Mouse (Mus musculus): ENCODE measurements around the gene Zan.

Gene Zan

DNA sequence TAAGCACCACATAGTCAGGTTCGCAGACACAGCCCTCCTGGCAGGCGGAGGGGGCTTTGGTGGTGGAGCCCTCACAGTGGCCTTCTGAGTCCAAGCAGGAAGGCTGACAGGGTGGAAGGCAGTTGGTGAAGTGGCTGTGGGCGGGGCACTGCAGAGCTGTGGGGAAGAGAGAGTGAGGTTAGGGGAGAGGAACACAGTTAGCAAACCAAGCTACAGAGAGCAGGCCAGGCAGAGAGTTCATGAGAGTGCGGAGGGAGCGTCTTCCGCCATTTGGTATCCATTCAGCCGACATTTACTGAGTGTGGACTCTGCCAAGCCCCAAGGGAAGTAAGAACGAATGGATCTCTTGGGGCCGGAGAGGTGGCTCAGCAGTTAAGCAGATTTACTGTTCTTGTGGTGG, 57.8 kb downstream of the Zan start:
- DNase-seq (ENCODE audit: low spot score in 2 of 2), result no peak

DNA sequence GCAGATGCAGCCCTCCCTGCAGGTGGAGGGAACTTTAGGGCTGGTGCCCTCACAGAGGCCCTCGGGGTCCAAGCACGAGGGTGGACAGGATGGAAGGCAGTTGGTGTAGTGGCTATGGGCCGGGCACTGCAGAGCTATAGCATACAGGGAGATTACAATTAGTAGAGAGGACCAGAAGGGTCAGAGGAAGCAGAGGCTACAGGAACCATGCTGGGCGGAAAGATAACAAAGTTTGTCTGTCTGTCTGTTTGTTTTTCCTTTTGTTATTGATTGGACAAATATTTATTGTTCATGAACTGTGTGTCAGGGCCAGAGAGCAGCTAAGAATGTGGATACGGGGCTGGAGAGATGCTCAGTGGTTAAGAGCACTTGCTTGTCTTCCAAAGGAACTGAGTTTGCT, 62.6 kb downstream of the Zan start:
- DNase-seq (ENCODE audit: low spot score in 2 of 2), result no peak

DNA sequence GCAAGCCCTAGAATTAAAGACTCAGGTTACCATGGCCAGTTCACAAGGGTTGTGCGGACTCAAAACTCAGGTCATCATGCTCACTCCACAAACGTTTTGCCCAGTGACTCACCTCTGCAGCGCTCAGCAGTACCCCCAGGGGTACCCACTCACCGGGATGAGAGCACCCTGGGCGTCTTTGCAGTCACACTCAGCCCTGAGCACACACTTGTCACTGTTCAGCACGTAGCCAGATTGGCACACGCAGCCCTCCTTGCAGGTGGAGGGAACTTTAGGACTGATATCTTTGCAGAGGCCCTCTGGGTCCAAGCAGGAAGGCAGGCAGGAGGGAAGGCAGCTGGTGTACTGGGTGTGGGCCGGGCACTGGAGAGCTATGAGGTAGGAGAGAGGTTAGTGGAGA, 65.6 kb downstream of the Zan start:
- no peak for DNase-seq (ENCODE audit: low spot score in 2 of 2)

DNA sequence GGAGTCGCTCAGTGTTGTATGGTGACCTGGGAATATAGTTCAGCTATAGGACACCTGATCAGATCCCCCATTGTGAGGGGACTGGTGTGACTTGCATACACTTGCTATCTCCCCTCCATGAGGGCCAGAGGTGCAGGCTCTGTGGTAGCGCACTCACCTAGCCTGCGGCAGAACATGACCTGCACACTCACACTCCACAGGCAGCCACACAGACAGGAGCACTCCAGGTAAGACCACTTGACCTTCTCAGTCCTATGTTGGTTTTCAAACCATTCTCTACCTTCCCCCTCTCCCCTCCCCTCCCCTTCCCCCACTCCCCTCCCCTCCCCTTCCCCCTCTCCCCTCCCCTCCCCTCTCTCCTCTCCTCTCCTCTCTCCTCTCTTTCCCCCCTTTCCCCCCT, 66.3 kb downstream of the Zan start:
- no peak for DNase-seq (ENCODE audit: low spot score in 2 of 2)

DNA sequence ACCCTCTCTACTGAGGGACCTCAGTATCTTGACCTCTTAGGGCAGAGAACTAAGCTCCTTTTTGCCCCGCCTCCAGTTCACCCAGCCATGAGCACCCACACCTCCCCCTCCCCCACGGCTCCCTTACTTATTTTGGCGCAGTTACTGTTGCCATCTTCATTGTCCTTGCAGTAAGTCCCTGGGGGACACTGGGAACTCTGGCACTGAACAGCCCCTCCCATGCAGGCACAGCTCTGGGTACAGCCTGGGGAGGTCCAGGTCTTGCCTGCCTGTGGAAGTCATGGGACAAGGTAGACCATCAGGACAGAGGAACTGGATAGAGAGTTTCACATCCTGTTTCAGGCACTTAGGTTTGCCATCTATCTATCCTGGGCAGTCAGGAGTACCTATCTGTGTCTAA, 66.8 kb downstream of the Zan start:
- DNase-seq (ENCODE audit: low spot score in 2 of 2), result no peak

DNA sequence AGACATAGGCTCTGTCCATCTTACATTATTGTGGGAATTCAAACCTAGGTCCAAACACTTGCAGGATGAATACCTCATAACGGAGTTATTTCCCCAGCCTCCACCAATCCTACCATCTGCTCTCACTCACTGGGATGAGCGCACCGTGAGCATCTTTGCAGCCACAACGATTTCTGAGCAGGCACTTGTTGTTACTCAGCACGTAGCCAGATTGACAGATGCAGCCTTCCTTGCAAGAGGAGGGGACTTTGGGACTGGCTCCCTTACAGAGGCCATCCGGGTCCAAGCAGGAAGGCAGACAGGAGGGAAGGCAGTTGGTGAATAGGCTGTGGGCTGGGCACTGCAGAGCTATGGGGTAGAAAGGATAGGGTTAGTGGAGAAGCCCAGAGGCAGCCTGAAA, 67.4 kb downstream of the Zan start:
- DNase-seq (ENCODE audit: low spot score in 2 of 2), result no peak

DNA sequence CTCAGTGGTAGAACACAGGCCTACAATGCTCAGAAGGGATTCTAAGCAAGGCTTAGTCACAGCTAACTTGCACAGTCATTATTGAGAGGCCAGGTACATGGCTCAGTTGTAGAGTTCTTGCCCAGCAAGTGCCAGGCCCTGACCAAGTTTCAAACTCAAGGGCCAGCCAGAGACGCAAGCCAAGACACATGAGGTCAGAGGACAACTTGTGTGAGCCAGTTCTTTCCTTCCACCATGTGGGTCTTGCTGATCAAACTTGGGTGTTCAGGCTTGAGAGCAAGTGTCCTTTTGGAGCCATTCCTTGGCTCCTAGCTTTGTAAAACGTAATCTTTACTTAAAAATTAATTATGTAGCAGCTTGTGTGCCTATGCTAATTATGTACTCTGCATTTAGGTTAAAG, 72.8 kb downstream of the Zan start:
- no peak for DNase-seq (ENCODE audit: low spot score in 2 of 2)

DNA sequence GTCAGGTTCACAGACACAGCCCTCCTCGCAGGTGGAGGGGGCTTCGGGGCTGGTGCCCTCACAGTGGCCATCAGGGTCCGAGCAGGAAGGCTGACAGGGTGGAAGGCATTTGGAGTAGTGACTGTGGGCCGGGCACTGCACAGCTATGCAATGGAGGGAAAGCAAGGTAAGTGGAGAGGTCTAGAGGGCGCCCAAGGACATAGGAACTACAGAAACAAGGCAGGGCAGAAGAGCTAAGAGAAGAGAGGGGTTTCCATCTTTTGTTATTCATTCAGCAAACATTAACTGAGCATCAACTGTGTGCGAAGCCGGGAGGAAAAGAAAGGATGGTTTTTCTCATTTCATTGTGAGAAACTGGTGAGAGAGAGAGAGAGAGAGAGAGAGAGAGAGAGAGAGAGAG, 82.4 kb downstream of the Zan start:
- DNase-seq (ENCODE audit: low spot score in 2 of 2), result no peak

DNA sequence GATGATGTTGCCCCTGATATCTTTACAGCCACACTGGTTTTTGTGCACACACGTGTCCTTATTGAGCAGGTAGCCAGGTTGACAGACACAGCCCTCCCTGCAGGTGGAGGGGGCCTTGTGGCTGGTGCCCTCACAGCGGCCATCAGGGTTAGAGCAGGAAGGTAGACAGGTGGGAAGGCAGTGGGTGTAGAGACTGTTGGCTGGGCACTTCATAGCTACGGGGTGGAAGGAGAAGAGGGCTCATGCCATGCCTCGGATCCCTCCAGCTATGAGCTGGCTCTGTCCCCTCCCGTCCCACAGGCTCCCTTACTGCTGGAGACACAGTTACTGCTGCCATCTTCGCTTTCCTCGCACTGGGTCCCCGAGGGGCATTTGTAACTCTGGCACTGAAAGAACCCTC, 85.2 kb downstream of the Zan start:
- DNase-seq (ENCODE audit: low spot score in 2 of 2), result no peak

DNA sequence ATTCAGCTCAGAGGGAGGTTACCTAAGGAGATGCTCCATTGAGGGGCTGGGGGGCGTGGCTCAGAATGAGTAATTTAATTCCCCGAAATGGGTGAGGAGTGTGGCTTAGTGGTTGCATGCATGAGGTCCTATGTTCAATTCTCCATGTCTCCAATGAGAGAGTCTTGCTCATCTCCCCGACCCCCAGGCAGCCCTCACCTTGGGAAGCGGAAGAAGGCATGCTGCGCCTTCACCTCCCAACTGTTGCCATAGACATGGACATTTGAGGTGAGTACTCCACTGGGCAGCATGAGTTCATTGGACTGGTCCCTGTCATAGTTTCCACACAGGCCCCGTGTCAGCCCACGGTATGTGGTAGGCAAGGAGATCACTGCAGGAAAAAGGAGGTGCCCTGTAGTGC, 90.2 kb downstream of the Zan start:
- DNase-seq (ENCODE audit: low spot score in 2 of 2), result no peak

DNA sequence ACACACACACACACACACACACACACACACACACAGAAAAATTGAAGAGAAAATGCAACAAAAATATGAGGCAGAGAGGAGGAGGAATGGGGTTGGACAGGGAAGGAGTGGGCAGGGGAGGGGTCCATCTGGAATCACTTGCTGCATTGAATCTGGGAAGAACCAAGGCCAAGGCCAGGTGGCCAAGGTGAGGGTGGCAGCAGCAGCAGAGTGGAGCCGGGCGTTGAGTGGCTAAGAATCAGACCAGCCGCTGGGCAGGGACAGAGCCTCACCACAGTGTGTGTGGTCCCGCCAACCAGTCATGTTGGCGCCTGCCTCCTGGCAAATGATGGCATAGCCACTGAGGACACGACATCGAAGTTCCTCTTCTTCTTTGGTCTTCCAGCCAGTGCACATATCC, 93.4 kb downstream of the Zan start:
- no peak for DNase-seq (ENCODE audit: low spot score in 2 of 2)

DNA sequence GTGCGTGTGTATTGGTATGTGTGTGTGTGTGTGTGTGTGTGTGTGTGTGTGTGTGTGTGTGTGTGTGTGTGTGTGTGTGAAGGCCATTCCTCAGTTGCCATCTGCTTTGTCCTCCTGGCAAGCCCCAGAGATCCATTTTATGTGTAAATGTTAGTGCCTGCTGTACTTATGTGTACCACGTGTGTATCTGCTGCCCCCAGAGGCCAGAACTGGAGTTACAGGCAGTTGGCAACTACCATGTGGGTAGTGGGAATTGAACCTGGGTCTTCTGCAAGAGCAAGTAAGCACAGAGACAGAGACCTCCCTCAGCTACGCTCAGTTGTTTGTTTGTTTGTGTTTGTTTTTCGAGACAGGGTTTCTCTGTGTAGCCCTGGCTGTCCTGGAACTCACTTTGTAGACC, 95.7 kb downstream of the Zan start:
- DNase-seq (ENCODE audit: low spot score in 2 of 2), result peak; percentile 11 to 19

DNA sequence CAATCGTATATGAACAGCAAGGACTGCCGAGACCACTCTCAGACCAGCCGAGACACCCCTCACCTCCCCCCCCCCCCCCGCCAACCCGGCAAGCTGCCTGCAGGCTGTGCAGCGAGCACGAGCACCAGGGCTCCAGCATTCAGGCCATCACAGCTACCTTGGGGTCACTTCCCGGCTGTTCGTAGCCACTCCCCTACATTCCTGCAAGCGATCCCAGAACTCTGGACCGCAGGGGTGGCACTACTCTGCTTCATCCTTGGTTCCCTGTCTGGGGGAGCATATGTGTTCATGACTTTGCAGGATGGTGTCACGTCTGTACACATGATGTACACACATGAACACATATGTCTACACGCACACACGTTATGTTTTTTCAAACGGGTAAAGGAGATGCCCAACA, 99.3 kb downstream of the Zan start:
- no peak for DNase-seq (ENCODE audit: low spot score in 2 of 2)

DNA sequence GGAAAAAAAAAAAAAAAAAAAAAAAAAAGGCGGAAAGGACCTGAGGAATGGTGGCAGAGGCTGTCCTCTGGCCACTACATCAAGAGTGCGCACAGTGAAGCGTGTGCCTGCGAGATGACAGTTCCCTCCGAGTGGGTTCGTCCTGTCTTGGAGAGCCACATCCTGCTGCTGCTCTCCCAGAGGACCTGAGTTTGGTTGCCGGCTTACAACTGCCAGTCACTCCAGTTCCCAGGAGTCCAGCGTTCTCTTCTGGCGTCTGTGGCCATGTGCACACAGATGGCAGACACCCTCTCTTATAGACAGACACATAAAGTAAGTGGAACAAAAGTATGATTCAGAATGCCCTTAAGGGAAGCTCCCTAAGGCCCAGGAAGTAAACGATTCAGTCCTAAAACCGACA, 99.7 kb downstream of the Zan start:
- no peak for DNase-seq (ENCODE audit: low spot score in 2 of 2)

DNA sequence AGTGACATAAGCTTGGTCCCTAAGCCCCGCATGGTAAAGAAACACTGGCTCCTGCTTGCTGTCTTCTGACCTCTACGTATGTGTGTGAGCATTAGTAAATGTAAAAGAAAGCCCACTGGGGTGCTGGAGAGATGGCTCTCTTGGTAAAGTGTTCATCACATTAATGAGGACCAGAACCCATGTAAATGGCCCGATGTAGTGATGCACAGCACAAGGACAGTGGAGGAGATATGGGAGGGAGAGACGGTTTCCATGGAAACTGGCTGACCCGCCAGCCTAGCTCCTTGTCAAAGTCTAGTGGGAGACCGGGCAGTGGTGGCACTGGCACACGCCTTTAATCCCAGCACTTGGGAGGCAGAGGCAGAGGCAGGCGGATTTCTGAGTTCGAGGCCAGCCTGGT, 100.1 kb downstream of the Zan start:
- no peak for DNase-seq (ENCODE audit: low spot score in 2 of 2)

DNA sequence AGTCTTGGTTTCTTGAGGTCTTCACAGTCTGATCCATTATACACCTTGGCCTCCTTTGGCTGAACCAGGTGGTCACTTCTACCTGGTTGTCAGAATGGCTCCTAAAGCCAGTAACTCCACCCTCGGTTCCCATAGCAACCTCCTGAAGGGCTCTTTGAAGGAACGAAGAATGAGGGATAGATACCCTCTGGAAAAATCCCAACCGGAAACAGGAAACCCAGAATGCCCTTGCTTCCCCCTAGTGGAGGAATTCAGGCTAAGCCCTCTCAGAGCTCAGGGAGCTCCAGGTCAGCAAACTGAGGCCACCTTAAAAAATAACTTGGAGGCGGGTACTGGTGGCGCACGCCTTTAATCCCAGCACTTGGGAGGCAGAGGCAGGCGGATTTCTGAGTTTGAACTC, 100.7 kb downstream of the Zan start:
- no peak for DNase-seq (ENCODE audit: low spot score in 2 of 2)

DNA sequence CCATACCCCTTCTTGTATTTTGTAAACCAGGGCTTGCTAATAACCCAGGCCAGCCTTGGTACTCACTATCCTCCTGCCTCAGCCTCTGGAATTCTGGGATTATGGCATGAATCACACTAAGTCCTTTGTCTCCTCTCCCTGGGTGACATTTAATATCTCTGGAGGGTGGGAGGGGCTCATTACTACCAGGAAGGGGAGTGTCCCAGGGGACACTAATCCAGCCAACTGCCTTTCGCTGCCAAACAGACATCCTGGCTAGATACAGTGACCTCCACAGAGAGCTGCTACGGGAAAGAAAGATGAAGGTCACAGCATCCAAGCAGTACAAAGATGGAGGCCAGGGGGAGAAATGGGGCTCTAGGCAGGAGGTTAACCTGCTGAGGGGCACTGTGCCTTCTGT, 101.2 kb downstream of the Zan start:
- DNase-seq (ENCODE audit: low spot score in 2 of 2), result no peak

DNA sequence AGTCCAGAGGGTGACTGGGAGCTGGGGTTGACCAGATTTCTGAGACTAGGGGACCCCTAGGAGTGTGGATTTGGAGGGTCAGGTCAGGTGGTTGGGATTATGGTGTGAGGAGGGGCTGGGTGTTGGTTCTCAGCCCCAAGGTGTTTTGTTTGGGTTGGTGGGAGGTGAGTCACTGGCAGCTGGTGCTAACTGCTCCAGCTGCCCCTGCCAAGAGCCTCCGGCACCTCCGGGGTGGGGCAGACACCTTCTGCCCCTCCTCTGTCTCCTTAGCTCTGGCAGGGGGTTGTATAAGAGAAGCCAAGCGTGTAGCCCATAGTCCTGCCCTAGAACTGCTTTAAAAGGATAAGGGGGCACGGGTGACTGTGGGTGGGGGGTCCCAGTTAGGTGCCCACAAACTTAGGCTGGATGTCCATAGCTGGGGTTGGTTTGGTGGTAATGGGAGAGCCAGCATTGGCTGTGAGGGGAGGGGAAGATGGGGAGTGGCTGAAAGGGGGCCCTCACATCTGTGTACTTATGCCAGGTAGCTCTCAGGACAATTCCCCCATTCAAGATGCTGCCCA, 102.3 kb downstream of the Zan start:
- no peak for DNase-seq (ENCODE audit: low spot score in 2 of 2)

DNA sequence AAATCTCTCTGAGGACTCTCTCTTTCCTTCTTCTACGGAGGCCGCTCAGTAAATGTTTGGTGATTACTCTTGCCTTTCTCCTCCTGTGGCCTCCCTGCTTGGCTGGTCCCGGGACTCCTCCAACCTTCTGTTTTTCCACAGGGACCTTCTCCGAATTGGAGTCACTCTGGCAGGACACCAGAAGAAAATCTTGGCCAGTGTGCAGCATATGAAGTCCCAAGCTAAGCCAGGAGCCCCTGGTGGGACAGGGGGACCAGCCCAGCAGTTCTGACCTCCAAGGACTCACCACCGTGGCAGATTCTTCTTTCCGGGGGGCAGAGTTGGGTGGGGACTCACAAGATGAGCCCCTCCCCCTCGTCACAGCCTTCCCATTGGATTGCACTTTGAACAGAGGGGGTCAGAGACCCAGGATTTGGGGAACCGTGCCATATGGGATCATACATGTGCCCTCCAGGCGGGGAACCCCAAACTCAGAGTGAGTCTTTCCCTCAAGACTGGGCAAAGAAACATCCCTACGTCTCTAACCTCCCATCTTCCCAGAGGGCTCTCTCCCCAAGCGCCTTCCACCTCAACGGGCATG, 103.4 kb downstream of the Zan start:
- DNase-seq (ENCODE audit: low spot score in 2 of 2), result no peak

DNA sequence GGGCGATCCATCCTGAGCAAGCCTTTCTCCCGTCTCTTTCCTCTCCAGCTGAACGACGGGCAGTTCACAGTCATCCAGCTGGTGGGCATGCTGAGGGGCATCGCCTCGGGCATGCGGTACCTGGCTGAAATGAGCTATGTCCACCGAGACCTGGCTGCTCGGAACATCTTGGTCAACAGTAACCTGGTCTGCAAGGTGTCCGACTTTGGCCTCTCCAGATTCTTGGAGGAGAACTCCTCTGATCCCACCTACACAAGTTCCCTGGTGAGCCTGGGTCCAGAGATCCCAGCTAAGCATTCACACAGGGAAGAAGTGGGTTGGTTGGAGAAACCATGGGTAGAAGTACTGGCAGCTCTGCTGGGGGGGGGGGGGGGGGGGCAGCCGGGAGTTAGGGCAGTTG, 107.2 kb downstream of the Zan start:
- no peak for DNase-seq (ENCODE audit: low spot score in 2 of 2)

DNA sequence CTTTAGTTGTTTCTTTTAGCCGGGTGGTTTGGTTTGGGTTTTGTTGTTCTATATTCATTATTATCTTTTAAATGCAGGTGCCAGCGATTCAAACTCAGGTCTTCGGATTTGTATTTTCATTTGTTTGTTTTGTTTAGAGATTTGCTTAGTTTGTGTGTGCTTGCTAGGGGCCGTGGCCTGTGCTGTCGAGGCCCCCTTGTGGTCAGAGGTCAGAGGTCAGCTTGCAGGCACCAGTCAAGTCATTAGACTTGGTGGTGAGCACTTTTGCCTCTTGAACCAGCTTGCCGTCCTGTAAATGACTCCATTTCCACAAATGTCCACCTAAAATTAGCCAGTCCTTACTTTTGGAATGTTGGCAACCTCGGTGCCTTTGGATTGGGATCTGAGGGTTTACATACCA, 118.5 kb downstream of the Zan start:
- no peak for DNase-seq (ENCODE audit: low spot score in 2 of 2)

DNA sequence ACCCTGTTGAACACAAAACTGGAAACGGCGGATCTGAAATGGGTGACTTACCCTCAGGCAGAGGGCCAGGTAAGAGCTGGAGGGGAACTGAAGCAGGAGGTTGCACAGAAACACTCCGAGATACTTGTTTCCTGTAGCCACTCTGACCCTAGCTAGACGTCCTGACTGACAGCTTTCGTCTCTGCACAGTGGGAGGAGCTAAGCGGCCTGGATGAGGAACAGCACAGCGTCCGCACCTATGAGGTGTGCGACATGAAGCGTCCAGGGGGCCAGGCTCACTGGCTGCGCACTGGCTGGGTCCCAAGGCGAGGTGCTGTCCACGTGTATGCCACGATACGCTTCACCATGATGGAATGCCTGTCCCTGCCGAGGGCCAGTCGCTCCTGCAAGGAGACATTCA, 122.8 kb downstream of the Zan start:
- no peak for DNase-seq (ENCODE audit: low spot score in 2 of 2)

DNA sequence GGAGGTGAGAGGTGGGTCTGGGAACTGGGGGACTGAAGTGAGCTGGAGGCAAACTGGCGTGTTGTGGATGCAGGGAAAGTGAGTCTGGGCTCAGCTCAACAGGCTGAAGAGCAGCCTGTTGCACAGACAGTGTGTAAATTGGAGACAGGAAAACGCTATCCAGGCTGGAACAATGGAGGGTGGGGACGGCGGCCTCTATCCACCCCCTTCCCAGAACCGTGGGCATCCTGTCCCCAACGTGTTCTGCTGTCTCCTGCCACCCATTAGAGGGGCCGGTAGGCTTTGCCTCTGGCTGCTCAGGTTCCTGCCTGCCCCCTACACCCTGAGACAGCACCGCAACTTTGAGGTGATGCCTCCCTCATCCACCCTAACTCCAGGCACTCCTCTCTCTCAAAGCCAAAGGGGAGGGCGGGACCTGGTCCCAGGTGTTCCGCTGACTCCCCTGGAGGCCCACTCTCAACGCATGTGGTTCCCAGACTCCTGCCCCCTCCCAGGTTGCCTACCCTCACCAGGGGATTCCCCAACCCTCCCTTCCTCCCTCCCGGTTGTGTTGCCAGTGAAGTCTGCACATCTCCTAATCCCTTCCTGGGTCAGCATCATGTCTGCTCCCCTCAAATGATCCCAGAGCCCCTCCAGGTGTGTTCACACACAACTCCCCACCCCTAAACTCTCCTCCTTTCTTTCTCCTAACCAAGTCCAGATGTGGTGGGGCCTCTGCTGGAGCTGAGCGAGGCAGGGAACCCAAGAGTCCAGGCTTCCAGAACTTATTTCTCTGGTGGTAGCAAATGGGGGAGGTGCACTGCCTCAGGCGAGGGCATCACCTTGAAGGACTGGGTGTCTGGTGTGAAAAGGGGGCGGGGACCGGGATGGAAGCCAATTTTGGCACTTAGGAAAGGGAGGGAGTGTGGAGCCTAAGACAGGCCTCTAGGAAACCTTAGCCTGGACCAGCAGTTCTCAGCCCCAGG, 124.6 kb downstream of the Zan start:
- no peak for DNase-seq (ENCODE audit: low spot score in 2 of 2)

Data from right cerebral cortex, postnatal 36 days (tissue).